Mouse (Mus musculus) heart, postnatal 0 days (tissue): Measurements from ENCODE around the gene Gm45261. TPM values are rescaled to one million over a fixed set of nuclear protein-coding genes. Genes with fewer than 3 reads are reported as not detected.

ENCODE experiments used
- ATAC-seq: fragments of 200-750 bp; cut with Nextera tagmentation; 2 replicates; pipeline ENCODE4 v1.8.0; 2017; ENCODE audit warnings: low read depth, moderate number of reproducible peaks, moderate library complexity; ENCODE audit not compliant: insufficient read depth
- DNase-seq: peaks from one replicate; pipeline ENCODE4 v3.0.0-alpha.2; 2016; ENCODE audit warnings: low spot score
- H3K27ac ChIP-seq: fragments of 300-500 bp; sonication (generic); 2 replicates; pipeline ENCODE4 v1.5.1; 2014; ENCODE audit warnings: low read depth, mild to moderate bottlenecking
- H3K27me3 ChIP-seq: fragments of 300-500 bp; sonication (generic); 2 replicates; pipeline ENCODE4 v1.6.1; 2014; ENCODE audit warnings: low read length, mixed read lengths; ENCODE audit not compliant: control insufficient read depth, insufficient read depth
- H3K36me3 ChIP-seq: fragments of 300-500 bp; sonication (generic); replicated peaks from 2 replicates; pipeline ENCODE4 v1.6.1; 2014; ENCODE audit warnings: low read length, mixed read lengths; ENCODE audit not compliant: control insufficient read depth, insufficient read depth
- H3K4me1 ChIP-seq: fragments of 300-500 bp; sonication (generic); 2 replicates; pipeline ENCODE4 v1.6.1; 2014; ENCODE audit warnings: antibody characterized with exemption; ENCODE audit not compliant: control insufficient read depth, insufficient read depth
- H3K4me2 ChIP-seq: fragments of 300-500 bp; sonication (generic); 2 replicates; pipeline ENCODE4 v1.6.1; 2014; ENCODE audit warnings: low read depth, mild to moderate bottlenecking, low read length, moderate library complexity
- H3K4me3 ChIP-seq: fragments of 300-500 bp; sonication (generic); 2 replicates; pipeline ENCODE4 v1.5.1; 2014; ENCODE audit warnings: low read depth, low read length
- H3K9ac ChIP-seq: fragments of 300-500 bp; sonication (generic); replicated peaks from 2 replicates; pipeline ENCODE4 v1.6.1; 2014; ENCODE audit warnings: low read depth, low read length, mixed read lengths
- H3K9me3 ChIP-seq: fragments of 300-500 bp; sonication (generic); replicated peaks from 2 replicates; pipeline ENCODE4 v1.6.1; 2016; ENCODE audit warnings: low read length; ENCODE audit not compliant: control insufficient read depth
- CTCF ChIP-seq: IDR thresholded peaks from 2 replicates; pipeline ENCODE4 v1.5.1; 2016; ENCODE audit warnings: antibody characterized with exemption, control low read depth, low read depth
- EP300 ChIP-seq: IDR thresholded peaks from 2 replicates; pipeline ENCODE4 v1.6.1; 2016; ENCODE audit warnings: antibody characterized with exemption, low read depth
- WGBS: fragments of 180-500 bp; shearing (Covaris S2); extraction: QIAGEN DNeasy Blood & Tissue Kit; methylation state at CpG from one replicate; pipeline ENCODE4 v1.1.7; 2014; 5-methylcytosine and 5-hydroxymethylcytosine counted together
- polyA plus RNA-seq: library from polyadenylated mRNA; unstranded; fragments of >200 nt; fragmentation: Nextera tagmentation; extraction: Ambion mirVana; gene quantifications from 2 replicates; pipeline ENCODE4 v1.2.1, GENCODE M21; 2015
- total RNA-seq: library from RNA; depleted of rRNA; stranded (reverse); fragments of >200 nt; gene quantifications from 2 replicates; pipeline ENCODE4 v1.2.3, GENCODE M21; 2014; ENCODE audit warnings: low replicate concordance

Gene Gm45261
- total and polyA plus RNA-seq, 2 experiments from 2014 or later, result not detected

GRCm38 (mm10) chr1:80451914-80452549 lies 9.2 kb downstream of the Gm45261 start:
- ATAC-seq (no peak), DNase-seq (no peak)
- TF ChIP-seq EP300 (no peak), CTCF (no peak)
- H3K9me3 ChIP-seq, result no peaks in the 10 kb centered on the region
- WGBS, result 78% methylated on average over 1 of the region's 1 CpGs
- no peaks in the 10 kb centered on the region for H3K27me3 ChIP-seq
- no peaks in the 10 kb centered on the region for H3K36me3 ChIP-seq
- no peak overlapping the region for H3K4me2 ChIP-seq
- no peak overlapping the region for H3K9ac ChIP-seq
- no peaks in the 10 kb centered on the region for H3K4me1 ChIP-seq
- H3K4me3 ChIP-seq, result no peak overlapping the region
- H3K27ac ChIP-seq, result no peak overlapping the region

DNA sequence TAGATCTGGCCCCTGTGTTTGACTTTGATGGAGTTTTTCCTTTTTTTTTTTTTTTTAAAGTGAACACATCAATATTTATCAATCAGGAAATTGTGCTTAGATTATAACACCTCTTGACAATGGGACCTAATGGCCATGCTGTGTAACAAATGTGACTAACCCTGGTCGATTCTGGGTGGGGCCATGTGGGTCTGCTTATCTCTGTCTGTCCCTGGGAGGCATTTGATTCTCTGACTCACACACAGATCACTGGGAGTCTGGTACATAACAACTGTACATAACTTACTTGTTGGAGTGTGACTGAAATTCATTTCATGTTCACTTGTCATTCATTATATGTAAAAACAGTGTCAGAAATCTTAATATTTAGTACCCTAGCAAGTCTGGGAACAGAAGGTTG lies 13.7 kb downstream of the Gm45261 start:
- no peaks in the 10 kb centered on the region for H3K9me3 ChIP-seq
- no peaks in the 10 kb centered on the region for H3K27me3 ChIP-seq
- no peak overlapping the region for H3K9ac ChIP-seq
- DNase-seq (no peak), ATAC-seq (no peak)
- H3K4me1 ChIP-seq, result no peaks in the 10 kb centered on the region
- no peaks in the 10 kb centered on the region for H3K36me3 ChIP-seq
- H3K4me2 ChIP-seq, result no peak overlapping the region
- 24% methylated on average over 1 of the region's 1 CpGs for WGBS
- no peak overlapping the region for H3K4me3 ChIP-seq
- TF ChIP-seq CTCF, result no peak
- TF ChIP-seq EP300, result no peak
- H3K27ac ChIP-seq, result no peak overlapping the region

DNA sequence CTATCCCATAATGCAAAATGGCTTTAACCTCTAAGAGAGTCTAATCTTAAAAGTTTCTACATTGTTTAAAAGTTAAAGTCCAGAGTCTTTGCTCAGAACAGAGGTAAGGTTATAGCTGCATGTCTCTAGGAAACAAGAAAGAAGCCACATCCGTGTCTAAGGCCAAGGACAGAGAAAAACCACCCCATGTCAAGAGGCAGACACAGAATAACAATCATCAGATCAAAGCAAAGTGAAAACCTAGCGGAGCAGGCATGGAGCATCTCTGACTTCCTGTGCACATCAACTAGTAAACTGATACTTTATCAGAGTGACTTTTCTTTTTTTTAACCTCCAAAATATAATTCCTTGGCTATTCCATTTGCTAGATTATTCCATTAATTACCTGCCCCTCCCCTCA lies 20.3 kb downstream of the Gm45261 start:
- Histone ChIP-seq H3K4me2 (no peak overlapping the region), H3K4me1 (no peaks in the 10 kb centered on the region), H3K9me3 (no peaks in the 10 kb centered on the region), H3K9ac (no peak overlapping the region), H3K27ac (no peak overlapping the region), H3K36me3 (no peaks in the 10 kb centered on the region), H3K27me3 (no peaks in the 10 kb centered on the region), H3K4me3 (no peak overlapping the region)
- WGBS, result 57% methylated on average over 2 of the region's 2 CpGs
- no peak for TF ChIP-seq CTCF
- no peak for TF ChIP-seq EP300
- DNase-seq (no peak), ATAC-seq (no peak)

DNA sequence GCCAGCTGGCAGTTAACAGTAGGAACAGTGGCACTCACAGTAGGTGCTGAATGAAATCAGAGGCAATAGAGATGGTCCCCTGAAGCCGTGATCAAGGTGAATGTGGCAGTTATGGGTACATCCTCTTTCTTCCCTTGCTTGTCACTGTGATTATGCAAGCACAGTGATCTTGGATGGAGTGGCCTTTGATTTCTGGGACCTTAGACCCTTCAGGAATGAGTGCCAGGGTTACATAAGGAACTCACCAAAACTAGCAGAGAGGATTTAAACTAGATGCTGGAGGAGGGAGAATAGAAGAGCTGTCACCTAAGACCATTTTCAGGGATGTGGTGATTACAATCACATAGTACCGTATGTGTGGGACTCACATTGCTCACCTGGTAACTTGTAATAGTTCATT lies 22.7 kb downstream of the Gm45261 start:
- no peaks in the 10 kb centered on the region for H3K9me3 ChIP-seq

GRCm38 (mm10) chr1:80427946-80428345 lies 33.3 kb downstream of the Gm45261 start:
- TF ChIP-seq EP300 (no peak), CTCF (no peak)
- 68% methylated on average over 1 of the region's 1 CpGs for WGBS
- Histone ChIP-seq H3K27ac (no peak overlapping the region), H3K27me3 (no peaks in the 10 kb centered on the region), H3K9me3 (no peaks in the 10 kb centered on the region), H3K4me1 (no peaks in the 10 kb centered on the region), H3K4me3 (no peak overlapping the region), H3K4me2 (no peak overlapping the region), H3K9ac (no peak overlapping the region), H3K36me3 (no peaks in the 10 kb centered on the region)
- DNase-seq (no peak), ATAC-seq (no peak)

More for the DNA sequence above, 22.7 kb downstream of the Gm45261 start:
- ATAC-seq, result no peak
- 63% methylated on average over 2 of the region's 2 CpGs for WGBS
- H3K4me1 ChIP-seq, result no peaks in the 10 kb centered on the region
- no peaks in the 10 kb centered on the region for H3K36me3 ChIP-seq
- TF ChIP-seq CTCF (no peak), EP300 (no peak)
- no peak overlapping the region for H3K4me2 ChIP-seq
- no peak for DNase-seq
- H3K9ac ChIP-seq, result no peak overlapping the region
- H3K27ac ChIP-seq, result no peak overlapping the region
- no peak overlapping the region for H3K4me3 ChIP-seq
- H3K27me3 ChIP-seq, result no peaks in the 10 kb centered on the region

GRCm38 (mm10) chr1:80427425-80427824 lies 33.8 kb downstream of the Gm45261 start:
- no peaks in the 10 kb centered on the region for H3K36me3 ChIP-seq
- no peak for ATAC-seq
- H3K4me1 ChIP-seq, result no peaks in the 10 kb centered on the region
- 27% methylated on average over 1 of the region's 1 CpGs for WGBS
- DNase-seq, result no peak
- no peaks in the 10 kb centered on the region for H3K27me3 ChIP-seq
- no peak overlapping the region for H3K4me3 ChIP-seq
- H3K9me3 ChIP-seq, result no peaks in the 10 kb centered on the region
- TF ChIP-seq CTCF (no peak), EP300 (no peak)
- no peak overlapping the region for H3K4me2 ChIP-seq
- no peak overlapping the region for H3K27ac ChIP-seq
- H3K9ac ChIP-seq, result no peak overlapping the region
